Mouse (Mus musculus) liver, embryonic 16.5 days (tissue): ENCODE measurements around the gene Carmil3. TPM values are rescaled to one million over a fixed set of nuclear protein-coding genes. Genes with fewer than 3 reads are reported as not detected.

Source experiments
- ATAC-seq: fragments of 200-750 bp; cut with Nextera tagmentation; 2 replicates; pipeline ENCODE4 v1.8.0; 2017; ENCODE audit warnings: low read depth, mild to moderate bottlenecking, moderate number of reproducible peaks, moderate library complexity
- H3K27ac ChIP-seq: fragments of 300-500 bp; sonication (generic); 2 replicates; pipeline ENCODE4 v1.5.1; 2014; ENCODE audit warnings: mild to moderate bottlenecking, low read length
- H3K27me3 ChIP-seq: fragments of 300-500 bp; sonication (generic); 2 replicates; pipeline ENCODE4 v1.6.1; 2014; ENCODE audit warnings: low read depth, low read length, mixed read lengths; ENCODE audit not compliant: control insufficient read depth, insufficient read depth
- H3K36me3 ChIP-seq: fragments of 300-500 bp; sonication (generic); 2 replicates; pipeline ENCODE4 v1.6.1; 2014; ENCODE audit warnings: mild to moderate bottlenecking; ENCODE audit not compliant: control insufficient read depth, insufficient read depth
- H3K4me1 ChIP-seq: fragments of 300-500 bp; sonication (generic); 2 replicates; pipeline ENCODE4 v1.6.1; 2014; ENCODE audit warnings: low read depth, low read length, mixed read lengths; ENCODE audit not compliant: control insufficient read depth
- H3K4me2 ChIP-seq: fragments of 300-500 bp; sonication (generic); 2 replicates; pipeline ENCODE4 v1.6.1; 2014; ENCODE audit warnings: low read depth, low read length, mixed read lengths
- H3K4me3 ChIP-seq: fragments of 300-500 bp; sonication (generic); 2 replicates; pipeline ENCODE4 v1.5.1; 2014; ENCODE audit warnings: low read depth, mild to moderate bottlenecking, low read length
- H3K9ac ChIP-seq: fragments of 300-500 bp; sonication (generic); 2 replicates; pipeline ENCODE4 v1.6.1; 2014; ENCODE audit warnings: low read depth, low read length
- H3K9me3 ChIP-seq: fragments of 300-500 bp; sonication (generic); replicated peaks from 2 replicates; pipeline ENCODE4 v1.6.1; 2016; ENCODE audit warnings: low read length; ENCODE audit not compliant: control insufficient read depth
- WGBS: fragments of 180-500 bp; shearing (Covaris S2); extraction: QIAGEN DNeasy Blood & Tissue Kit; methylation state at CpG from one replicate; pipeline ENCODE4 v1.1.7; 2014; ENCODE audit not compliant: insufficient replicate concordance; 5-methylcytosine and 5-hydroxymethylcytosine counted together
- polyA plus RNA-seq: library from polyadenylated mRNA; unstranded; fragments of >200 nt; fragmentation: Nextera tagmentation; extraction: Ambion mirVana; gene quantifications from 2 replicates; pipeline ENCODE4 v1.2.1, GENCODE M21; 2015

The Carmil3 gene
- polyA plus RNA-seq, 1 experiment from 2014 or later: 0.28 TPM

DNA sequence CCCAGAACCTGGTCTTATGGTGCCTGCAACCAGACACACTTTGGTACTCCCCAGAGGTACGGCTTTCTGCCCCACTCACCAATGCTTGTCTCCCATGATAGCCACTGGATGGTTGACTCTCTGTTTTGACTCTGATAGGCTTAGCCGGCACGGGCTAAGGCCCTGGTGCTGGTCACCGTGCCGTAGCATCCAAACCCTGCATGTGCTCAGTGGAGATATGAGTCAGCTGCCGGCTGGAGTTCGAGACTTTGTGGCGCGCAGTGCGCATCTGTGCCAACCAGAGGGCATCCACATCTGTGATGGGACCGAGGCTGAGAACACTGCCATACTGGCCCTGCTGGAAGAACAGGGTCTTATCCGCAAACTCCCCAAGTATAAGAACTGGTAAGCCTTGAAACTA, 51.8 kb downstream of the Carmil3 start:
- WGBS: 71% methylated on average over 12 of the region's 12 CpGs
- H3K27me3 ChIP-seq: no peaks in the 10 kb centered on the region
- ATAC-seq: peak; percentile 9; the same call in 1 of the 2 replicates
- H3K27ac ChIP-seq: peak overlapping the region; percentile 33; the same call in 1 of the 2 replicates
- H3K4me3 ChIP-seq: peak overlapping the region; percentile 82; the same call in 1 of the 2 replicates
- peak overlapping the region; percentile 78 for H3K4me2 ChIP-seq
- H3K4me1 ChIP-seq: peaks cover 26% of the 10 kb centered on the region
- peaks cover 34% of the 10 kb centered on the region for H3K36me3 ChIP-seq
- H3K9ac ChIP-seq: 0 out of 2 replicates have a peak overlapping the region, but pooled peaks have one; percentile 9
- H3K9me3 ChIP-seq: no peaks in the 10 kb centered on the region

DNA sequence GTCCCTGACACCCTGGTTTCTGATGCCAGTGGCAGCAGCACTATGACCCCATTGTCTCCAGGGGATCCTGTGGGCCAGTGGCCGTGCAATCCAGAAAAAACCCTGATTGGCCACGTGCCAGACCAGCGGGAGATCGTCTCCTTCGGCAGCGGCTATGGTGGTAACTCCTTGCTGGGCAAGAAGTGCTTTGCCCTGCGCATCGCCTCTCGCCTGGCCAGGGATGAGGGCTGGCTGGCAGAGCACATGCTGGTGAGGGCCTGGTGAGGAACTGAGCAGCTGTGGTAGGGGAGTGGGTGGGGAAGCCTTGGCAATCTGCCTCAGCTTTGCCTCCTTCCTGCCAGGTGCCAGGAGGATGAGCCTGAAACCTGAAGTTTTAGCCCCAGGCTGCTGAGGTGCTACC, 53.9 kb downstream of the Carmil3 start:
- whole genome bisulfite sequencing: 88% methylated on average over 9 of the region's 9 CpGs
- no peak overlapping the region for H3K27ac ChIP-seq
- H3K36me3 ChIP-seq: peaks cover 53% of the 10 kb centered on the region
- ATAC-seq: no peak
- H3K4me3 ChIP-seq: no peak overlapping the region
- H3K4me1 ChIP-seq: peaks cover 23% of the 10 kb centered on the region
- no peaks in the 10 kb centered on the region for H3K27me3 ChIP-seq
- no peaks in the 10 kb centered on the region for H3K9me3 ChIP-seq
- H3K4me2 ChIP-seq: no peak overlapping the region
- no peak overlapping the region for H3K9ac ChIP-seq

DNA sequence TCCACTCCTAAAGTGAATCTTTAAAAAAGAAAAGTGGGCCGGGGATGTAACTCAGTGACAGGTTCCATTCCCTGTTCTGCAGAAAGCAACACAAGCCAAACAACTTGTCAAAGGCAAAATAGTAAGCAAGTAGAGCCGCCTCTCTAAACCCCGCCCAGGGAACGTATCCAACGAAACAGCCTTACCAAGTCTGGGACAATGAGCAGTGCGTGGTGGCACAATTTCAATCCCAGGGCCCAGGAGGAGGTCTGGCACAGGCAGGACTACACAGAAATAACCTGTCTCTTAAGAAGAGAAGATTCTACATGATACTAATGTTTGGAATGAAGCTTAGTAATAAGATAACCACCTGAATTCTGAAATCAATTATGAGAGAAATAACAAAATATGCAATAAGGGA, 59.7 kb downstream of the Carmil3 start:
- Histone ChIP-seq H3K4me2 (no peak overlapping the region), H3K27me3 (no peaks in the 10 kb centered on the region), H3K9me3 (no peaks in the 10 kb centered on the region), H3K36me3 (peaks cover 43% of the 10 kb centered on the region), H3K4me1 (peaks cover 4% of the 10 kb centered on the region), H3K4me3 (no peak overlapping the region), H3K9ac (no peak overlapping the region), H3K27ac (no peak overlapping the region)
- ATAC-seq: no peak
- 84% methylated on average over 6 of the region's 6 CpGs for WGBS

DNA sequence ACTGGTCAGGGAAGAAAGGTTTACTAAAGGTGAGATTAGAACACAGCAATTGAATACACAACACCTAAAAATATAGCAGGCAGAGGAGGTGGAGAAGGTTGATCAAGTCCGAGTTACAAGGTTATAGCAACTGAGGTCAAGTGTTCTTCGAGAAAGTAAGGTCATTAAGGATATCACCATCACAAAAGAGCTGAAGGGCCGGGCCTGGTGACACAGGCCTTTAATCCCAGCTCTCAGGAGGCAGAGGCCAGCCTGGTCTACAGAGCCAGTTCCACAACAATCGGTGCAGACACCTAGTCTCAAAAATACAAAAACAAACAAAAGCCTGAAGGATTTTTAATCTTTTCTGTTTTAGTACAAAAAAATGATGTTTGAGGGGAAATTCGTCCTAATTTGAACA, 60.9 kb downstream of the Carmil3 start:
- Histone ChIP-seq H3K9ac (no peak overlapping the region), H3K4me2 (no peak overlapping the region), H3K36me3 (peaks cover 34% of the 10 kb centered on the region), H3K9me3 (no peaks in the 10 kb centered on the region), H3K4me1 (peaks cover 10% of the 10 kb centered on the region), H3K27ac (no peak overlapping the region), H3K4me3 (no peak overlapping the region), H3K27me3 (no peaks in the 10 kb centered on the region)
- ATAC-seq: no peak
- WGBS: 77% methylated on average over 5 of the region's 5 CpGs

DNA sequence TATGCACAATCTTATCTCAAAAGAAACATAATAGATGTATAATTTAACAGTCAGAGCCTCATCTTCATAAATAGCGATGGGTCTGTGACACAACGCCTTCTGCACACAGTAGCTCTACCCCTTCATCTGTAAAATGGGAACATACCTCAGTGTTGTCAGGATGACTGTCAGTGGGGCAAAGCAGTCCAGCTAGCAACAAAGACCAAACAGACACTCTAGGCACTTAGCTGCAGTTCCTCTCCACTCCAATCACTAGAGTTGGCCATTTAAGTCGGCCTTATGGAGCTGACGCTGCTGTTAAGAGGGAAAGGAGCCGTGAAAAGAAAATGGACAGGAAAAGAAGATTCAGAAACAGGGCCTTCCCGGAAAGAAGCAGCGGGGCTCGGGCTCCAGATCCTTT, 61.3 kb downstream of the Carmil3 start:
- Histone ChIP-seq H3K27me3 (no peaks in the 10 kb centered on the region), H3K4me3 (no peak overlapping the region), H3K27ac (no peak overlapping the region), H3K4me1 (peaks cover 14% of the 10 kb centered on the region), H3K9me3 (no peaks in the 10 kb centered on the region), H3K4me2 (no peak overlapping the region), H3K36me3 (peaks cover 29% of the 10 kb centered on the region), H3K9ac (no peak overlapping the region)
- WGBS: 87% methylated on average over 8 of the region's 8 CpGs
- ATAC-seq: no peak

DNA sequence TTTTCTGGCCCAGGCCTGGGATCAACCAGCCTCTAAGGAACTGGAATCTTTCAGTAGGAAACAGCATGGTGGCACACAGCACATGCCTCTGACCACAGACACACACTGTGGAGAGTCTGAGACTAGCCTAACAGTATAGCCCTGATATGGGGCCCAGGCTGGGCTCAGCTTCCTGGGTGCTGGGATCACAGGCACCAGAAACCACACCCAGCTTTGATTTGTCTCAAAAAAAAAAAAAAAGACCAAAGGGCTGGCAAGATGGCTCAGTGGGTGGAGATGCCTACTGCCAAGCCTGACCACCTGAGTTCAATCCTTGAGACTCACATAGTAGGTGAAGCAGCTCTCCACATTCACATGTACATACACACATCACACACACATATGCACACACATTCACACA, 64.2 kb downstream of the Carmil3 start:
- Histone ChIP-seq H3K27me3 (no peaks in the 10 kb centered on the region), H3K36me3 (peaks cover 4% of the 10 kb centered on the region), H3K27ac (no peak overlapping the region), H3K9me3 (no peaks in the 10 kb centered on the region), H3K4me3 (no peak overlapping the region), H3K4me2 (no peak overlapping the region), H3K4me1 (peaks cover 35% of the 10 kb centered on the region), H3K9ac (no peak overlapping the region)
- ATAC-seq: no peak

DNA sequence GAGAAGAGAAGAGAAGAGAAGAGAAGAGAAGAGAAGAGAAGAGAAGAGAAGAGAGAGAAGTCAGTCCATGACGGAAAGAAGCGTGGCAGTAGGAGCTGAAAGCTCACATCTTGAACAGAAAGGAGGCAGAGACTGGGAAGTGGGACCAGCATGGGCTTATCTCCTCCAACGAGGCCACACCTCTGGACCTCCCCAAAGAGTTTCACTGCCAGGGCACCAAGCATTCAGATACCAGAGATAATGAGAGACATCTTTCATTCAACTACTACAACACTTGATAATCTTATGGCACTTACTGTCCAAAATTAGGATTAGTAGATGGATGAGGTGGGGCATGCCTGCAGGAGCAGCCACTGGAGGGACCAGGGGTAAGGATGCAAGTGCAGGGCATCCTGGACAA, 65.3 kb downstream of the Carmil3 start:
- 70% methylated on average over 3 of the region's 3 CpGs for WGBS
- Histone ChIP-seq H3K27ac (no peak overlapping the region), H3K4me3 (no peak overlapping the region), H3K9ac (no peak overlapping the region), H3K36me3 (no peaks in the 10 kb centered on the region), H3K27me3 (no peaks in the 10 kb centered on the region), H3K4me2 (no peak overlapping the region), H3K9me3 (no peaks in the 10 kb centered on the region), H3K4me1 (peaks cover 35% of the 10 kb centered on the region)
- ATAC-seq: no peak

DNA sequence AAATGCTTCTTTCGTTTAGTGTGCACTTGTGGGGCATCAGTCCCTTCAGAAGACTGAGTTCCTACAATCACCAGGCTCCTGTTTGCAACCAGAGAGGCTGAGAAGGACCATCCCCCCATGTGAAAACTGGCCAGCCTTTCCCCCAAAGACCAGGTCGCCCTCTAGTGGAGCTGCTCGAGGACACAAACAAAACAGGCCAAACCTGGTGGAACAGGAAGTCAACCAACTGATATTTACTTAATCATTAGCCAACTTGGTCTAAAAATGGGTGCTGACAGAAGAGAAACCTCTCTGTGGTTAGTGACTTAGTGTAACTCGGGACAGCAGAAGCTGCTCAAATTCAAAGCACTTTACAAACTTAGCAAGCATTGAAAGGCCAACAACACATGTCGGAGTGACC, 66.6 kb downstream of the Carmil3 start:
- H3K4me3 ChIP-seq: no peak overlapping the region
- H3K36me3 ChIP-seq: no peaks in the 10 kb centered on the region
- no peak overlapping the region; the same call in 1 of the 2 replicates for H3K9ac ChIP-seq
- no peak overlapping the region for H3K4me2 ChIP-seq
- no peaks in the 10 kb centered on the region for H3K9me3 ChIP-seq
- no peak for ATAC-seq
- H3K27me3 ChIP-seq: no peaks in the 10 kb centered on the region
- H3K4me1 ChIP-seq: peaks cover 47% of the 10 kb centered on the region
- whole genome bisulfite sequencing: 13% methylated on average over 5 of the region's 5 CpGs
- H3K27ac ChIP-seq: peak overlapping the region; percentile 83

DNA sequence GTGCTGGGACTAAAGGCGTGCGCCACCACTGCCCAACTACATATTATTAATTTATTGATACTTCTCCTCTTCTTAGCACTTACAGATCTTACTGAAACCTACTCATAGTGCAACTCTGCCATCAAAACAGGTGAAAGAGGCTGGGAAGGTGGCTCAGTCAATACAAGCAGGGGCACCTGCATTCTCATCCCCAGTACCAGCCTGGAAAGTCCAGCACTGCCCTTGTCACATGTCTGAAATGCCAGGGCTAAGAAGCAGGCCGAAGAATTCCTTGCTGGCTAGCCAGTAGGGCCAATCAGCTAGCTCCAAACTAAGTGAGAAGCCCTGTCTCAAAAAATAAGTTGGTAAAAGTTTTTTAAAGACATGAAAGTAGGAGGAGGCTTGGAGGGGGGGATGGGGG, 67.1 kb downstream of the Carmil3 start:
- no peak for ATAC-seq
- H3K9ac ChIP-seq: peak overlapping the region; percentile 10; the same call in 1 of the 2 replicates
- no peaks in the 10 kb centered on the region for H3K9me3 ChIP-seq
- no peaks in the 10 kb centered on the region for H3K36me3 ChIP-seq
- H3K4me1 ChIP-seq: peaks cover 47% of the 10 kb centered on the region
- no peak overlapping the region for H3K4me2 ChIP-seq
- H3K27ac ChIP-seq: peak overlapping the region; percentile 83
- H3K27me3 ChIP-seq: no peaks in the 10 kb centered on the region
- WGBS: 76% methylated on average over 3 of the region's 3 CpGs
- H3K4me3 ChIP-seq: no peak overlapping the region
